Mouse (Mus musculus) gastrocnemius, postnatal 10 days (tissue): Measurements from ENCODE around the gene Zbtb25. TPM values are rescaled to one million over a fixed set of nuclear protein-coding genes. Genes with fewer than 3 reads are reported as not detected.

Source experiments
- DNase-seq: peaks from one replicate; pipeline ENCODE4 v3.0.0; 2021; ENCODE audit warnings: mixed read lengths
- total RNA-seq, 2 experiments: library from RNA; stranded (reverse); gene quantifications; 2 replicates each; pipeline ENCODE4 v1.2.3; 2021

Zbtb25 gene
- total RNA-seq, 2 experiments from 2014 or later: 10.6 to 11.0 TPM

DNA sequence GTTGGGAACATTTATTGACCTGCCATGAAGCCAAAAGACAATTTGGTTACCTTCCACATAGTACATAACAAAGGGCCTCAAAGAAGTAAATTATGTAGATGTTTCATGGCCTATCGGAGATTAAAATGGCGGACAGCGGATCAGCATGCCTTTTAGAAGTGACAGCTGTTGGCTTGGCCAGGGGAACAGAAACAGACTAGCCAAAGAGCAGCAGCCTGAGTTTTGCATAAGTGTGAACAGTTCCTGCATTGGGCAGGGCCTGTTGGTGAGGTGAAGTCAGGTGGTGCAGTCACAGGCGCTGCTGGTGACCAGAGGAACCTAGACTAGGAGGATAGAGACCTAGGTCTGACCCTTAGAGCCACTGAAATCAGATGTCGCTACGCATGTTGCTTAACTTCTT lies 7.7 kb upstream of the Zbtb25 start:
- DNase-seq: no peak

DNA sequence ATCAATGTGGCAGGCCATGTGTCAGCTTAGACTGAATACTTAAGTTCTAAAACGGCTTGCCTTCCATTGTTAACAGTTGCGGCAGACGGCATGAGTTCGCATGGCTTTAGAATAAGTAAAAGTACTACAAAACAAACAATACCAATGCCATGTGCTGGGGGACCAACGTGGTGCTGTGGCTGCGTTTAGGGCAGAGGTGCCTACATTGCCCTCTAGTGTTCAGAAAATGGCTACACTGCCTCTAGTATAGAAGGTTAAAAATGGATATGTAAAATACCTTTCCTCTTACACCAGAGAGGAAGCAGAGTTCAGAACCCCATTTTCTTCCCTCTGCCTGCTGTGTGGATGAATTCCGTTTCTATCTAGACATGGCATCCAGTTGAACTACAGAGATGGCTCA lies 7.2 kb upstream of the Zbtb25 start:
- DNase-seq: no peak

DNA sequence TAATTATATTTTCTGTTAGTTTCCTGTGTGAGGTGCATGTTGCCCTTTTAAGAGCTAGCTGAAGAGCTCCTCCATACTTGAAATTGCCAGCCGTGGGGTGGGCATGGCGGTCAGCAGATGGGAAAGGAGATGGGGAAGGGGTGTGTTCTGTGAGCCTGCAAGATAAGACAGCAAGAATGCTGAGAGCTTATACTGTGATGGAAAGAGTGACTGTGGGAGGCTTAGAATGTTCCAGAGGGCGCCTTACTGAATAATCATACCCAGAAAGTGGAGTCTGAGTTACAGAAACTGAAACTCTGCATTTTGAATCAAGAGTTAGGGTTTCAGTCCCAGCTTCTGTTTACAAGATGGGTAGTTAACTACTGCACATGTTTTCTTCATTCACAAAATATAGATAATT lies 6.1 kb upstream of the Zbtb25 start:
- no peak for DNase-seq

DNA sequence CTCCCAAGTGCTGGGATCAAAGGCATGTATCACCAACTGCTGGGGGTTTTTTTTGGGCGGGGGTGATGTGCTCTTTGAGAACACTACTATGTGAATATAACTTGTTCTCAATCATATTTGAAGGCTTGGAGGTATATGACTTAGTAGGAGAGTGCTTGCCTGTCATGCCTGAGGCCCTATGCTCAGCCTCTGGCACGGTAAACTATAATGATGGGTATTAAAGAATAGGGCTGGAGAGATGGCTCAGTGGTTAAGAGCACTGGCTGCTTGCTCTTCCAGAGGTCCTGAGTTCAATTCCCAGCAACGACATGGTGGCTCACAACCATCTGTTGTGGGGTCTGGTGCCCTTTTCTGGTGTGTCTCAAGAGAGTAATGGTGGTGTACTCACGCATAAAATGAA lies 5.5 kb upstream of the Zbtb25 start:
- DNase-seq: no peak

DNA sequence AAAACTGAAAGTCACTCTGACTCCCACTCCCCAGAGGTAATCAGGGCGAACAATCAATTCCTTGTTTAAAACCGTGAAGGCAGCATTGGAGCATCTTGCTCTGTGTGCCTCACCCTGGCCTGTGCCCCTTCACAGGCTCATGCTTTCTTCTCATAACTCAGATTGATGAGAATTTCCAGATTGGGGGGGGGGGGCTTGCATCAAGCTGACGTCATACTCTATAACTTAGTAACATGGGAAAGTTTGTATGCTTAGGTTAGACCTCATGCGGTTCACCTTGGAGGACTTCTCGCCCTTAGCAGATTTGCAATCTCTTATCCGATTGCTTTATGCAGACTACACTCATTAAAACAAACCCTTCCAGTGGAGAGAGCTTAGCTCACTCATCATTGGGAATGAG lies 4.6 kb upstream of the Zbtb25 start:
- DNase-seq: no peak

DNA sequence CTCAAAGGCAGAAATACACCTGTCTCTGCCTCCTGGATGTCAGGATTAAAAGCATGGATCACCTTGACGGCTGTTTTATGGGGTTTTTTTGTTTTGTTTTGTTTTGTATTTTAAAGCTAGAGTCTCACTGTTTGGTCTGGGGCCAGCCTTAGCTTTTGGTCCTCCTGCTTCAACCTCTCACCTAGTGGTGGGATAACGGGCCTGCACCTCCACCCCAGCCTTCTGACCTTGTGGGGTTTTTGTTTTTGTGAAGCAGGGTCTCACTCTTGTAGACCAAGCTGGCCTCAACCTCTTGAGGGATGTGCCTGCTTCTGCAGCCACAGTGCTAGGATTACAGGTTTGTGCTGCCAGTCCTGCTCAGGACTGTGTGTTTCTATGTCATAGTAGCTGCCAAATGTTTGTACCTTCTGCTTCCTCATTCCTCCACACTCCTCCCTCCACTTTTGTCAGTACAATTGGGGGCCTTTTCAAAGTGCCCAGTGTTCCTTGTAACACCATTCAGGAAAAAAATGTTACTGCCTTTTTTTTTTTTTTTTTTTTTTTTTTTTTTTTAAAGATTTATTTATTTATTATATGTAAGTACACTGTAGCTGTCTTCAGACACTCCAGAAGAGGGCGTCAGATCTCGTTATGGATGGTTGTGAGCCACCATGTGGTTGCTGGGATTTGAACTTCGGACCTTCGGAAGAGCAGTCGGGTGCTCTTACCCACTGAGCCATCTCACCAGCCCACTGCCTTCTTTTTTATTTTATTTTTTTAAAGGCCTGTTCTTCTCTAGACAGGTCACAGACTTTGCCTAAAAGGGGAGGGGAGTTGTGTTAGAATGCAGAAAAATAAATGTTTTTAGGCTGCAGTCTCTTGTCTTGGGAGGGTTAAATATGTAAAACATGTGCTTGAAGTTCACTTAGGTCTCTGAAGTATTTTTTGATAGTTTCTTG lies 3.7 kb upstream of the Zbtb25 start:
- DNase-seq: no peak

DNA sequence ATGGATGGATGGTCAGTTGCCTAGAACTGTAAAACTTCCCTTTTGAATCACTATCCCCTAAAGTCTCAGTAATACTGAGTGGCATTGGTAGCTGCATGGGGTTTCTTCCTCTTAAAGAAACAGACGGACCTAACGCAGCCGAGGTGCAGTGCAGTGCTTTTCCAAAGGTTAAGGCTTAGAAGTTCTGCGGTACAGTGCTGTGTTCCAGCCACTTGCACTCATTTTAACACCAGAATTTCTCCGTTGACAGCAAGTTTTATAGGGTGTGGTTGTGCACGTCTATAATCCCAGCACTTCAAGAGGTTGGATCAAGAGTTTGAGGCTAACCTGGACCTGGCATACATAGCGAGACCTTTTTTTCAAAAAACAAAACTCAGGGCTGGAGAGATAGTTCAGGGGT lies 2.6 kb upstream of the Zbtb25 start:
- no peak for DNase-seq

DNA sequence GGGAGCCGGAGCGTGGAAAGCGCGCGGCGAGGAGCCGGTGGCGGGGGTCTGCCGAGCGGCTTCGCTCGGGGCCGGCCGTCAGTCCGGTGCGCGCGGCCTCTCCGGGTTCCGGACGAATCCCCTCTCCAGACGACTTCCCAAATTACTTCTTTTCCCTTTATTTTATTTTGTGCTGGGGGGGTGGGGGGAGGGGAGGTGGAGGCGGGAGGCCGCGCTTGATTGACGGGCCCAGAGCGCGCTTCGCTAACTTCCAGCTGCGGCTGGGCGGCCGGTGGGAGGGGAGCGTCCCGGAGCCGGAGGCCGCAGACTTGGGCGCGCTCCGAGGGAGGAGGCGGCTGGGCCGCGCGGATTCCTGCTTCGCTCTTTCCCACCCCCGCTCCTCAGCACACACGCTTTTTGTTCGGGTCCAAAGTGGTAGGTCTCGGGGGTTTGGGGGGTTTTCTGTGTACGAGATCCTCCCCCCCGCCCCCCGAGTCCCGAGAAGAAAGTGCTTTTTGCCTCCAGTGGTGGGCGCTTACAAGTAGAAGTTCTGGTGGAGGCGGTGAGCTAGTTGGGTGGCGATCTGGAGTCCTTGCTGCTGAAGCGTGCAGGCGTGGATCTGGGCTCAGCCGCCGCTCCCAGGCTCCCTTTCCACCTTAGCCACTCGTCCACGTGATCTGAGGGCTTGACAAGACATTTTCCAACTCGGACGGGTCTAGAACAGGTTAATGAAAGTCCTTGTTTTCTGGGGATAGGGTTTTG lies 1.6 kb upstream of the Zbtb25 start:
- peak; percentile 84 for DNase-seq

DNA sequence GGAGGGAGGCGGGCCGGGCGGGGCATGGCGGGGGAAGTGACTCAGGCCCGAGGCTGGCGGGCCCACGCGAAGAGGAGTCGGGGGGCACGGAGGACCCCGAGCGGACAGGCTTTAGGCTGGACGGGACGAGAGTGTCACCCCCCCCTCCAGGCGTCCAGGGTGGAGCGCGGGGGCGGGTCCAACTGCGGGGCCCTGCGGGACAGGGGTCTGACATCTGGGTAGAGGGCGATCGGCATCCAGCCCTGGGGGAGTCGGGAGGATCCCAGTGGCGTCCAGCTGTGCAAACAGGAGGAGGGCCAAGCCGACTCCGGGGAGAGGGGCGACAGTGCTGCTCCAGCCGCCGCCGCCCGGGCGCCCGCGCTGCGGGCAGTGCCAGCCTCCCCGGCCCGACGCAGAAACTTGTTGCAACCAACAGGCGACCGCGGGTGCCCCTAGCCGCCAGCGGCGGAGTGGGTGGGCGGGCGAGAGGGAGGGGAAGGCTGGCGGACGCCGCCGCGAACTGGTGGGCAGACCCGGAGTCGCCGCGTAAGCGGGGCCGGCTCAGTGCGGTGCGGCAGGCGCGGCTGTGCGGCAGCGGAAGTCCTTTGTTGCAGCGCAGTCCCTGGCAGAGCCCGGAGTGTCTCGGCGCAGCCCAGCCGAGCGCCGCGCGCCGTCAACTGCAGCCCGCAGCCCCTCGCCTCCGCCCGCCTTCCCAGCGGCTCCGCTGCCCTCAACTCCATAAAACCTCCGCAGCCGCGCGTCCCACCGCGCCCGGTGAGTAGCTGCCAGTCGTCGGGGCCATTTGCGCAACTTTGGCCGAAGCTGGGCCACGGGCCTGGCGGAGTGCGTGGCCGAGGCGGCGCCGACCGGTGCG lies 802 bp upstream of the Zbtb25 start, which contains the start of gene Zbtb1:
TSS of gene Zbtb1 (plus strand) at position 289 of the 853 bp plus-strand sequence.
- peak; percentile 79 for DNase-seq

DNA sequence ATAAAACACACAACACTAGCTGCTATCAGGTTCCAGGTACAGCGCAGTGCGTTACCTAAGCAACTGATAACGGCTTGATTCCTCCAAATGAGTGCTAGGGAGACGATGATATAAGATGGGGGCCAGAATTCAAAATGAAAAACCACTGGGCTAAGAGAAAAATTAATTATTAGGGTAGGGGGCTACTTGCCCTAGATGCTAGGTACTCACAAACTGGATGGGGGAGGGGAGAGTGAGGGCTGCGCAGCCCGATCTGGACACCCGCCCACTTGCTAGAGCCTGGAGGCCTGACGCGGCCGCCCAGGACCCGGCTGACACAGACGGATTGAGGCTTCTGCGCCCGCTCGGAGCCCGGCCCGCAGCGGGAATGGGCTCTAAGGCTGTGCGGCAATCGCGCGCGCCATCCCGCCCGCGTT lies 604 bp downstream of the Zbtb25 start:
- DNase-seq: peak; percentile 60

DNA sequence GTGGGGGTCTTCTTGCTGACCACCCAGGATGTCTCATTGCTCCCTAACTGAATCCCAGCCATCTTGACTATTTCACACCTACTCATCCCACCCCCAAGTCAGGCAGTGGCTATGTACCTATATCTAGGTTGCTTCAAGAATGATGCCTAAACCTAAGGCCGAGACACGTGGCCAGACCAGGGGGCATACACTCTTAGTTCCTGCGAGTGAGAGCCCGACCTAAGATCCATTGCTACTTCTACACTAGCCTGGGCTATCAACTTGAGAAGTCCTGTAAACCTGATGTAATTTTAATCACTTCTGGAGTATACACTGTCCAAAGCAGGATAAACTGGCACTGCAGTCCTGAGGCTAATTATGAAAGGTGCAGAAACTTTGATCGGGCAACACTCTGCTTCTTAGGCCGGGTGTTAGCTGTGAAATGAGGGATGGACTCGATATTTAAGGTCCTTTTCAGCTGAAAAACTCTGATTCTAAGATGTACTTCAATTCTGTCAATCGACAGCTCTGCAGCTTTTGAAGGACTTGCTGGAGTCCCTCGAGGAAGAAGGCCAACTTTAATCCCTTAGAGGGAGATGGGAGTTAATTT lies 1.1 kb downstream of the Zbtb25 start:
- no peak for DNase-seq

DNA sequence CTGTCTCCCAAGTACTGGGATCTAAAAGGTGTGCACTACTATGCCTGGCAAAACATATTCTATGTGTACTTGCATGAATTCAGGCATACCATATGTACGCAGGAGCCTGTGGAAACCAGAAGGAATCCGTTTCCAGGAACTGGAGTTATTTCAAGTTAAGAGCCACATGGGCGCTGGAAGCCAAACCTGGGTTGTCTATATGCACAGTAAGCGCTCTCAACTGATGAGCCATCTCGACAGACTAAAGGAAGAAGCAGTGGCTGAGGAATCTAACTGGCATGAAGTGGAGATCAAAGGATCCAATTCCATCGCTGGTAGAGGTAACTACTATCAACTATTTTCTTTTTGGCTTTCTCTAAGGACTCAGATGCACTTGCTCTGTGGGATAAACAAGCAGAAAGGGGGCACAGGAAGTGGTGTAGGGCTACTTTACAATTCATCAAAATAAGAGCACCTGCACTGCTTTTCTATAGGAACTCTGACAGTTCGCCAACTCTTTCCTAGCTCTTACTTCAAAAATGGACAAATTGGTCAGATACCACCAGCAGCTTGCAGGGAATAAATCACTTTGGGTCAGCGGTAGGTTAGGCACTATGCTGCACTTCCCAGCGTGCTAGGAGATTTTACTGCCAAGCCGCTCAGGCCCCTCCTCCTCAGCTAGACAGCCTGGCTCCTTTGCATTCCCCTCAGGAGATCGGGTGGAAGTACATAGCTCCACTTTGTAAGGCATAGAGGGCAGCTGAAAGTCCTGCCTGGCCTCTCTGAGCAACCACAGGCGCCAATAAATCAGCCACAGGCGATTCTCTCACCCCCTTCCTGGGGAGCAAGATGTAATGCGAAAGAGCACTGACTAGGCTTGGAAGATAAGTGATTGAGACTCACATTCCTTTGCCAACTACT lies 2.1 kb downstream of the Zbtb25 start:
- no peak for DNase-seq

DNA sequence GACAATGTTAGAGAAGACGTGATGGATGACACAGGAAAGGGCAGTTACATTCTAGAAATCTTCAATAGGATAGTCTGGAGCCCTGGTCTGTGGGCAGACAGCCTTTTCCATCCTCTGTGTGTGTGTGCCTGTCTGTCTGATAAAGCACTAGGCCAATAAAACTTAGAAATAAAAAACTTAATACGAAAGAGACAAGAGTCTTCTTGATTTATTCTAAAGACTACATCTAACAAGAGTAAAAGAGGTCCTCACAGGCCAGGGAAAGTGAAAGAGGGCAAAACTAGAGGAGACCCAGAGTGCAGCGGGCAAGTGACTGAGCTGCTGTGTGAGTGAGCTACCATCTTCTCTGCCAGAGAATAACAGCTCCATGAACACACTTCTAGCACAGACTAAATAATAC lies 3.1 kb downstream of the Zbtb25 start:
- no peak for DNase-seq

DNA sequence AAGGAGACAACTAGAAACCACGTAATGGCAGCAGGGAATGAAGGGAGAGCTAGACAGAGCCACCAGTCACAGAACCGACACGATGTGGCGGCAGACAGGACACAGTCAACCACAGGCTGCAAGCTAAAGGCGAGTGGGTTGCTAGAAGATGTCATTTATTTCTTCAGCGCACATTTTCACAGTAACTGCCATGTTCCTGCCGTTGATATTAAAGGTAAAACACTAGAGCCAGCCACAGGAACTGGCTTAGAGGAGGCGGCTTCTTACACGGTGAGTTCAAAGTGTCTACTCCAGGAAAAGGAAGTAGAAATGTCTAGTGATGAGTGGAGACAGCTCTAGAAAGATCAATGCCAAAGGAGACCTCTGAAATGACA lies 7.1 kb downstream of the Zbtb25 start:
- no peak for DNase-seq

DNA sequence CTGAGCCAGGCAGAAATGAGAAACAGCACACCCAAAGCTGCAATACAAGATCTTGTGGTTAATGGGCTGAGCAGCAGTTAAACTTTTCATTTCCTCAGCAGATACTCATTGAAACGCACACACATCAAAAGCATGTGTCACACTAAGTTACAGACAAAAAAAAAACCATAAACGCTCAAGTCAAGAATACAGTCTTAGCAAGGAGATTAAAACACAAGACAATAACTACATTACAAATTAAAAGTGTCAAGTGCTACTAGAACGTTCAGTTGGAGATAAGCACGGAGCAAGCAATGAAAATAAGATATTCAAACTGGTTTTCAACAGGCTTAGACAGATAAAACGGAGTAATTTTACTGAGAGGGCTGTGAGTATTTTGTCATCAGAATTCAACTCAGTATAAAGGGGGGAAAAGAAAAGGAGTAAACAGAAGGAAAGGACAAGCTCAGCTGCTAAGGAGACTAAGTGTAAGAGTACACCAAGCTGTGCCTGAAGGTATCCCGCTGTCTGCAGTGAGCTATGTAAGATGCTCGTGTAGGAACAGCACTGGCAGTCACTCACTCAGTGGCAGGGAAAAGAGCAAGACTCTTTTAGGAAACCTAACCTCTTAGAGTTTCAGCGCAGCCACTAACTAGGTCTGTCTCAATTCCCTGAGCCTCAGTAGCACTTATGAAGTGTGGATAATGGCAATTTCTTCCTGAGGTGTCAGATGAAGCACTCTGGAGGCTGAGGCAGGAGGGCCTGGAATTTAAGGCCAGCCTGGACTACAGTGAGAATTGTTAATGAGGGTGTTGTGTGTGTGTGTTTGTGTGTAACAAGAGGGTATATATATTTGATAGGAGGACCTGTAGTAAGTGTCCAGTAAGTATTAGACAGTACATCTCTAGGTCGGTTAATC lies 7.7 kb downstream of the Zbtb25 start:
- DNase-seq: no peak

DNA sequence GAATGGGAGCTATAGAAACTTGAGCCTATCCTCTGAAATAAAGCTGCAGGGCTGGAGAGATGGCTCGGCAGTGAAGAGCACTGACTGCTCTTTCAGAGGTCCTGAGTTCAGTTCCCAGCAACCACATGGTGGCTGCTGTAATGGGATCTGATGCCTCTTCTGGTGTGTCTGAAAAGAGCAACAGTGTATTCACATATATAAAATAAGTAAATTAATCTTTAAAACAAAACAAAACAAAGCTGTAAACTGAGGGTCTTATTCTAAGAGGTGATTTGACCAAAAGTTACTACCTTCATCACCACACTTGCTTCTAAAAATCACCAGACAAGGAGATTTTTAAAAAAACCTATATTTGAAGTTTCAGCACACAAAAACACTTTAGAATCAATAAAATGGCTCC lies 8.5 kb downstream of the Zbtb25 start:
- DNase-seq: no peak

DNA sequence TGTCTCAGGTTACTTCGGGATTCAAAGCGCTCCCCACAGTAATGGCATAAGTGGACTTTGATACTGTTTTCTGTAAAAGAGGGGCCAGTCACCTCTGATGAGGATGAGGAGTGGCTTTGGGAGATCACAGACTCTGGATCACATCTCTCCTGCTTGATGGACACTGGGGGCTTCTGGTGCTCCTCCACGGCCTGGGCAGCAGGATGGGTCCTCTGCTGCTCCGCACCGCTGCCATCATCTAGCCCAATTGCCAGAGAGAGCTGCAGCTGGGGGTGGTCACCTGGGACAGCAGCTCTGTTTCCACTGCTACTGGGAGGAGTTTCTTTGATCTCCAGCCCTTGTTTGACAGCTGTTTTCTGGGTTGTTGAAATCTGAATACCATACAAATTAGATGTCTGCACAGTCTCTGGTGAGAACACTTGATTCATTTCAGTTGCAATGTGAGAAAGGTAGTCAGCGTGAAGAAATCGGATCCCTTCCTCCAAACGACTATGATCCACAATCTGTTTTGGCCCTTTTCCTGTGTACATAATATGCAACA lies 19.7 kb downstream of the Zbtb25 start:
- DNase-seq: no peak

DNA sequence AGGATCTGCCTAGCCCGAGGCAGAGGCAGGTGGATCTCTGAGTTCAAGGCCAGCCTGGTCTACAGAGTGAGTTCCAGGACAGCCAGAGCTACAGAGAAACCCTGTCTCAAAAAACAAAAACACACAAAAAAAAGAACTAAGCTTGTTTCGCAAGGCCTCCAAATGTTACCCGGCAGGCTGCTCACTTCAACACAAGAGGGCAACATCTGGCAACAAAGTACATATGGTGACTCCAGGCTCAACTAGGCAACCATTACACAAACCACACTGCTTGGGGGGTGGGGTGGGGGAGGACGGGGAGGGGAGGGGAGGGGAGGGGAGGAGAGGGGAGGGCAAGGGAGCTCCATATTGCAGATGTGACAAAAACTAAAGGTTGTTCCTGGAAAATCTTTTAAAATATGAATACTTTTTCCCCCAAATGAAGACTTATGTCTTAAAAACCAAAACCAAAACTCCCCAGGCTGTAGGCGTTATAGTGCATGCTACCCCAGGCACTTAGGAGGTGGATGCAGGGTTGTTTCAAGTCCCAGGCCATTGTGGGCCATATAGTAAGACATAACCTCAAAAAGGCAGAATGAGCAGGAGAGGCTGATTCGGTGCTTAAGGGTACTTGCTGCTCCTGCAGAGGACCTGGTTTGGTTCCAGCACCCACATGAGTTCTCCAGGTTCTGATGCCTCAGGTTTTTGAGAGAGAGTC lies 23.5 kb downstream of the Zbtb25 start:
- DNase-seq: no peak

DNA sequence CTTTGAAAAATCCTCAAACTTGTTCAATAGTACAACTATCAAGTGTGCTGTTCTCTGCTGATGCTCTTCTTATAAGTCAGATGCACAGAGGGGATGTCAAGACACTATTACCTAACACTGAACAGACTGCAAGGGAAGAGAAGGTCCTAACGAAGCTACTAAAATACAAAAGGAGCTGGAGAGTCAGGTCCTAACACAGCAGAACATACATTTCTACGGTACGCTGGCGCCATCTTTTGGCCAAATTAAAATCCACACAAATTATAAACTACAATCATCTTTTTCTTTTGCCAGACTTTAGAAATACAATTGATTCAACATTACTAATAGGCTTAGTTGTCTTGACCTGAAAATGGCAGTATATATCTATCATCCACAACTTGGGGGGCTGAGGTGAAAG lies 28.3 kb downstream of the Zbtb25 start:
- DNase-seq: peak; percentile 54
